Mouse (Mus musculus): ENCODE measurements at regions not wholly inside any gene's neighbourhood (a gene's known extent, or its start where the extent isn't known, plus 50 kb on each side); places are given as distances from the start of the nearest gene placed in this dataset.
"Not testable (repeated sequence)": the region's sequence is repeated elsewhere in the genome, so short reads cannot be mapped to it uniquely, and the experiment has no call there.

GRCm38 (mm10) chr8:8973334-8973733, 283.0 kb upstream of the Arglu1 start:
- DNase-seq, result no peak

- DNase-seq, result no peak
Observed at GRCm38 (mm10) chr8:8970776-8971175, 280.5 kb upstream of the Arglu1 start.

GRCm38 (mm10) chr8:8970346-8970745, 280.0 kb upstream of the Arglu1 start:
- DNase-seq, result no peak

- DNase-seq, result no peak
Observed at GRCm38 (mm10) chr8:8969112-8969950, 279.0 kb upstream of the Arglu1 start.

GRCm38 (mm10) chr8:8966658-8967048, 276.3 kb upstream of the Arglu1 start:
- DNase-seq, result no peak

- DNase-seq, result no peak
Observed at GRCm38 (mm10) chr8:8965983-8966657, 275.8 kb upstream of the Arglu1 start.

GRCm38 (mm10) chr8:8960221-8960620, 269.9 kb upstream of the Arglu1 start:
- no peak for DNase-seq

GRCm38 (mm10) chr8:8959787-8960093, 269.4 kb upstream of the Arglu1 start:
- DNase-seq, result no peak

GRCm38 (mm10) chr8:8959021-8959786, 268.9 kb upstream of the Arglu1 start:
- DNase-seq, result no peak

GRCm38 (mm10) chr8:8958140-8958539, 267.8 kb upstream of the Arglu1 start:
- not testable (repeated sequence) for DNase-seq

GRCm38 (mm10) chr8:8952212-8952611, 261.9 kb upstream of the Arglu1 start:
- no peak for DNase-seq

- no peak for DNase-seq
Observed at GRCm38 (mm10) chr8:8951186-8951585, 260.9 kb upstream of the Arglu1 start.

GRCm38 (mm10) chr8:8947516-8948161, 257.3 kb upstream of the Arglu1 start:
- DNase-seq, result no peak

- no peak for DNase-seq
Observed at GRCm38 (mm10) chr8:8942991-8943390, 252.7 kb upstream of the Arglu1 start.

GRCm38 (mm10) chr8:8940899-8941298, 250.6 kb upstream of the Arglu1 start:
- DNase-seq, result no peak

- no peak for DNase-seq
Observed at GRCm38 (mm10) chr8:8938536-8938935, 248.2 kb upstream of the Arglu1 start.

- no peak for DNase-seq
Observed at GRCm38 (mm10) chr8:8932466-8932865, 242.1 kb upstream of the Arglu1 start.

GRCm38 (mm10) chr8:8931746-8932145, 241.4 kb upstream of the Arglu1 start:
- DNase-seq, result no peak

GRCm38 (mm10) chr8:8928074-8928862, 237.9 kb upstream of the Arglu1 start:
- no peak for DNase-seq

- no peak for DNase-seq
Observed at GRCm38 (mm10) chr8:8921446-8921845, 231.1 kb upstream of the Arglu1 start.

GRCm38 (mm10) chr8:8919582-8920503, 229.5 kb upstream of the Arglu1 start:
- DNase-seq, result no peak

Measured in right cerebral cortex, postnatal 4 days (tissue).